Mouse (Mus musculus): Measurements from ENCODE around the gene Ddx21.
"Not testable (repeated sequence)": the region's sequence is repeated elsewhere in the genome, so short reads cannot be mapped to it uniquely, and the experiment has no call there.

Gene Ddx21

GRCm38 (mm10) chr10:62602177-62603040, at the start of gene Ddx21:
Ddx21 (minus strand) TSS chr10:62602281.
- DNase-seq (ENCODE audit: low spot score) = peak; percentile 90

DNA sequence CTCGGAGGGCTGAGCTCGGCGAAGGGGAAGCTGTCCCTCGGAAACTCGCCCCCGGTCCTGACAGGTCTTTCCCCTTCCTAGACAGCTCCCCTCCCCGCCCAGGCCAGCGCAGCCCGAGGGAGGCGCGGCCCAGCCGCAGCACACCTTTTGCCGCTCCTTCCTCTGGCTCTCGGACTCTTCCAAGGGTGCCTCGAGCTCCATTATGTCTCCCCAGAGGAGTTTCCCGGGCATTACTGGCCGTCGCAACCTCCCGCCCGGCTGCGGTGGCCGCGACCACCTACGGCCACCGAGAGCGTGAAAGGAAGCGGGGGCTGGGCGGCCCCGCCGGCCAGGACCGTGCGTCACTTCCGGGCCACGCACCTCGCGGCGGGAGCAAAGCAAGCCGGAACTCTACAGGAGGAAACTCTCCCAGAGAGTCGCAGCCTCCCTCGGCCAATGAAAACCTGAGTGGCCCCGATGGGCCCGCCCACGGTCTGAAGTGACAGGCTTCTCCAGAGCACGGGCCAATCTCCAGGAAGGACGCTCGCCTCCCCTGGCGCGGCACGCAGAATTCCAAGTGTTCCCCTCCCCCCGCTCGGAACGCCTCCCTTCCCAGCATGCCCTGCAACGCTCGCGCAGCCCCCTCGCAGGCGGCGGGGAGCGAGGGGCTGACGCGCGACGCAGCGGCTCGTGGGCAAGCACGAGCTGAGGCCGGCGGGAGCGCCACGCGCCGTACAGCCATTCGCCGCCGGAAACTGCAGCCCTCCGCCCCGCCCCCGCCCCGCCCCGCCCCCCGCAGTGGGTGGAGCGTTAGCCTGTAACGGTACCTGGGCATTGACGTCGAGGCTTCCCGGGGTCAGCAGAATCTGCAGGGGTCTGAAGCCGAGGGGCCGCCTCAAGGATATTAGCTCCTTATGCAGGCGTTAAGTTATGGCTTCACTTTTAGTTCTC, 49.1 kb upstream of the Ddx21 start, which contains the start of gene Ddx50:
TSS of gene Ddx50 (minus strand) at position 338 of the 930 bp plus-strand sequence.
- DNase-seq (ENCODE audit: low spot score) = peak; percentile 99

- DNase-seq (ENCODE audit: low spot score) = no peak
Measured at GRCm38 (mm10) chr10:62650358-62650782, 48.3 kb upstream of the Ddx21 start.

DNA sequence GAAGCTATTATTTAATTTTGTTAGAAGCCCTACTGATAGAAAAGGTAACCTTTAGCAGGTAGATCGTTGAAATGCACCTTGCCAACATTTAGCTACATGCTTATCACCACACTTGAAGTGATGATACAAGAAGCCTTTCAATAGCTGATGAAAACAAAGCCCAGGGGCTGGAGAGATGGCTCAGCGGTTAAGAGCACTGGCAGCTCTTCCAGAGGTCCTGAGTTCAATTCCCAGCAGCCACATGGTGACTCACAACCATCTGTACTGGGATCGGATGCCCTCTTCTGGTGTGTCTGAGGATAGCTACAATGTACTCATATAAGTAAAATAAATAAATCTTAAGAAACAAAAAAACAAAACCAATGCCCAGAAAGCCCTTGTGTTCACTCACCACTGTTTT, 2.1 kb upstream of the Ddx21 start:
- no peak for DNase-seq (ENCODE audit: low spot score)

- DNase-seq (ENCODE audit: low spot score) = no peak
Measured at GRCm38 (mm10) chr10:62603233-62604030, 1.4 kb upstream of the Ddx21 start.

- DNase-seq (ENCODE audit: low spot score) = no peak
Measured at GRCm38 (mm10) chr10:62601833-62602176, 276 bp downstream of the Ddx21 start.

- DNase-seq (ENCODE audit: low spot score) = no peak
Measured at GRCm38 (mm10) chr10:62601053-62601791, 859 bp downstream of the Ddx21 start.

GRCm38 (mm10) chr10:62600056-62600455, 2.0 kb downstream of the Ddx21 start:
- no peak for DNase-seq (ENCODE audit: low spot score)

DNA sequence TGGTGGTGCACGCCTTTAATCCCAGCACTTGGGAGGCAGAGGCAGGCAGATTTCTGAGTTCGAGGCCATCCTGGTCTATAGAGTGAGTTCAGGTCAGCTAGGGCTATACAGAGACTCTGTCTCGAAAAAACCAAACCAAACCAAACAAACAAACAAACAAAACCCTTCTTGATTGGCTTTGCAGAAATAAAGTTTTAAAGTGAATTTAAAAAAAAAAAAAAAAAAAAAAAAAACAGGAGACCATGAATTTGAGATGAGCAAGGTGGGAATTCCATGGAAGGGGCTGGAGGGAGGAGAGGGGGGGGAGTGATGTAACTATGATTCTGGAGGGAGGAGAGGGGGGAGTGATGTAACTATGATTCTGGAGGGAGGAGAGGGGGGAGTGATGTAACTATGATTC, 2.8 kb downstream of the Ddx21 start:
- DNase-seq (ENCODE audit: low spot score) = not testable (repeated sequence)

DNA sequence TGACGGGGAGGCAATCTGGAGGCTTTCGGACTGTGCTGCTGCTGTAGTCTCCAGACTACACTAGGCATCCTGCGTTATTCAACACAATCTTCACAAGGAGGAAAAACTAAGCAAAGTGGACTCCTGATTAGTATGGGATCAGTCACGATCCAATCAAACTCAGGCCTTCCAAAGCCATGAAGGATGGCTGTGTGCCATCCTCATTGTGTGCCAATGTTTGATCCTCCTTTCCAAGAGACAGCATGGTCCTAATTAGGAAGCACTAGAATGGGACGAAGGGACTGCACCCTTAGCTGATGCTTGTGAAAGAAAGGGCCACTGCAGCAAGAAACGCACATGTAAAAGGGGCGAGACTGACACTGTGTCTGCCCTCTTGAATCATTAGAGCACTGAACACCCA, 9.6 kb downstream of the Ddx21 start:
- no peak for DNase-seq (ENCODE audit: low spot score)

- DNase-seq (ENCODE audit: low spot score) = peak; percentile 67
Measured at GRCm38 (mm10) chr10:62590200-62590599, 11.9 kb downstream of the Ddx21 start.

DNA sequence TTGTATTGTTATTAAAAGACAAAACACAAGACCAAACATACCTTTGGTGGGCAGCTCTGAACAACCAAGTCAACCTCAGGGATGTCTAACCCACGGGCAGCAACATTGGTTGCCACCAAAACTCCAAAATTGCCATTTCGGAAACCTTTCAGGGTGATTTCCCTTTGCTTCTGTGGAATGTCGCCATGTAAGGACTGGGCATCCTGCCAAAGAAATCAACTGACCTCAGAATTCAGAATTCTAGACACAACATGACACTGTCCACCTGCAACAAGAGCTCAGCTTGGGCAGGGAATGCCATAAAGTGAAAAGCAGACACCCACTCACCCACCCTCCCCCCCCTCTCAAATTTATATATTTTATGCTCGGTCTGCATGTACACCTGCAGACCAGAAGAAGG, 13.5 kb downstream of the Ddx21 start:
- DNase-seq (ENCODE audit: low spot score) = no peak

DNA sequence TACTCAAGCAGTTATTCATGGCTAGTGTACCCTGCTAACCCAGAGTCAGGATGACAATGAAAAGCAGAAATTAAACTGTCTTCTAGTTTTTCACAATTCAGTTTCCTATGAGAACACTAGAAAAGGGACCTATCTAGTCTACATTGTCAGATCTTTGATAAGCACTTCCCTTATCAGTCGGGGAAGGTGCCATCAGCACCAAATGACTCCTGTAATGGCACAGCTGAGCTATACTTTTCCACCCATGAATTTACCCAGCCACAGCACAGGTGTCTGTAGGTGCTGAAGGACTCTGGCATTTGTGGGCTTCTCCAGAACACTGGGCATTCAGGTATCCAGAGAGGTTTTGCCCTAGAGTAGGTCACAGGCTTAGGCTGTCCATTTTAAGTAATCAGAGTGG, 18.8 kb downstream of the Ddx21 start:
- DNase-seq (ENCODE audit: low spot score) = no peak

GRCm38 (mm10) chr10:62582701-62583100, 19.4 kb downstream of the Ddx21 start:
- no peak for DNase-seq (ENCODE audit: low spot score)

GRCm38 (mm10) chr10:62582263-62582662, 19.8 kb downstream of the Ddx21 start:
- no peak for DNase-seq (ENCODE audit: low spot score)

GRCm38 (mm10) chr10:62579129-62579528, 23.0 kb downstream of the Ddx21 start:
- not testable (repeated sequence) for DNase-seq (ENCODE audit: low spot score)

DNA sequence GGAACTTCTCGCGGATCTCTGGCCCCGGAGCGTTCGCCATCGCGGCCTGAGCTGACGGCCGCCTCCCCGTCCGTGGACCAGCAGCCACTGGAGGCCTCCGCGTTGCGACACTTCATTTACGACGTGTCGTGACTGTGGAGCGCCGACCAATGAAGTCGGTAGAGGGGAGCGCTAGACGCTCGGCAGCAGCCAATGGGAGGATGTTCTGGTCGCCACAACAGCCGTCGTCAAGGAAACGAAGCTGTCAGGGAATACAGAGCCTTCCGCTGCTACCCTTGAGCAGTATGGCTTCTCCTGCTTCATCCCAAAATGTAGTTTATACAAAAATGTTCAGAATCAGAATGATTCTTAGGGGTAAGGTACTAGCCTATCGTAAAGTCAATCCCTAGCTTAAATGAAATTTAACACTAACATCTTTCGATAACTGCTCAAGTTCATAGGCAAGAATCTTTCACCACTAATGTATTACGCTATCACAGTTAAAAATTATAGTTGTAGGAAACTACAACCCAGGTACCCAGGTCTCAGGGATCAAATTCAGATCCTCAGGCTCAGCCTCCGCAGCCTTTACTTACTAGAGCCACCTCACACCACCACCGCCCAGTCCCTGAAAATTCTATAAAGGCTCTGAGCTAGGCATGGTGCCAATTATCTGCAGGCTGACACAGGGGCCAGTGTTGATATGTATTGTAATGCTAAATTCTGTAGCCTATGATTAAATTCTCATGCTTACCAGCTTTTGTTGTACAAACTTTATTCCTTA, 23.6 kb downstream of the Ddx21 start, which contains the start of gene Kif1bp:
TSS of gene Kif1bp (minus strand) at position 120 of the 763 bp plus-strand sequence.
- peak; percentile 94 for DNase-seq (ENCODE audit: low spot score)

DNA sequence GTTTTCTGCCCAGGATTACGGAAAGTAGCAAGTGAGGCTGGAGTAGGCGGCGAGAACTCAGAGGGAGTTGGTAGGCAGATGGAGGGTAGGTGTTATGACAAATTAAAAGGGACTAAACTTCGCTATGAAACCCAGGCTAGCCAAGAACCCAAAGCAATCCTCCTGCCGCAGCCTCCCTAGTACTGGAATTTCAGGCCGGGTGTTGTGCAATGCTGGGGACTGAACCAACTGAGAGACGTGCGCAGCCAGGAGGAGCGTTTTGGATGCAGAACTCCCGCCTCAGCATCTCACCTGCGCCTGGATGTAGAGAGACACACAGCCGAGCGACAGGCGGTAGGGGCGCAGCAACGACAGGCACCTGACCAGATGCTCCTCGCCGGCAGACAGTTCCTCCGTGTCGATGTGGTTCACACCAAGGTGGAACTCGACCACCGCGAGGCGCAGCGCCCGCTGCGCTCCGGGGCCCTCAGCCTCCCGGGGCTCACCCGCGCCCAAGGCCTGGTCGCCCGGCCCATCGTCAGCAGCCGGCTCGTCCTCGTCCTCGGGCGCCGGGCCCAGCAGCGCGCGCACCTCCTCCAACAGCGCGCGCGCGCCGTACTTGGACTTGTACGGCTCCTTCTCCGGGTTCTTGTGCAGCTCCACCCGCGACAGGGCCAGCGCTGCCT, 24.3 kb downstream of the Ddx21 start:
- no peak for DNase-seq (ENCODE audit: low spot score)

DNA sequence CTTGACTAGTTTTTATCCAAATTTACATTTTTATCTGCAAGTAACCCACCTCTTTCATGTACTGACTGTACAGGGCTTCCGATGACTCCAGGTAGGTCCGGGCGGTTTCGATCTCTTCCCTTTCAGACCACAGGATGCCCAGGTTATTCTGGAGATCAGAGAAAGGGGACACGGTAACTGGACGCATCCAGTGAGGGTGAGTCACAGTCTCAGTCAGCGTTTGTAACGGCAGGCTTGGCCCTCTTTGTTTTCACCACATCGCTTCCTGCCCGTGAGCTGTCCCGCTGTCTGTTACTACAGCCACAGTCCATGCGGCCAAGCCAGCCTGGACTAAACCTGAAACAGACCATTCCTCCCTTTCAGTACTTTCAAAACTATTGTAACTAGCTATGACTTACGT, 27.1 kb downstream of the Ddx21 start:
- no peak for DNase-seq (ENCODE audit: low spot score)

Measured in yolk sac, embryonic 10.5 days (tissue).